Mouse (Mus musculus) embryonic facial prominence, embryonic 14.5 days (tissue): ENCODE results near the gene Vim. TPM values are rescaled to one million over a fixed set of nuclear protein-coding genes. Genes with fewer than 3 reads are reported as not detected.
"Not testable (repeated sequence)": the region's sequence is repeated elsewhere in the genome, so short reads cannot be mapped to it uniquely, and the experiment has no call there.

Source experiments
- ATAC-seq: fragments of 200-750 bp; cut with Nextera tagmentation; 2 replicates; pipeline ENCODE4 v1.8.0; 2017; ENCODE audit warnings: low read depth, moderate number of reproducible peaks, moderate TSS enrichment
- DNase-seq: peaks from one replicate; pipeline ENCODE4 v3.0.0-alpha.2; 2015; ENCODE audit warnings: low spot score
- H3K27ac ChIP-seq: fragments of 300-500 bp; sonication (generic); replicated peaks from 2 replicates; pipeline ENCODE4 v1.5.1; 2014; ENCODE audit warnings: low read depth, mild to moderate bottlenecking, low read length, moderate library complexity
- H3K27me3 ChIP-seq: fragments of 300-500 bp; sonication (generic); replicated peaks from 2 replicates; pipeline ENCODE4 v1.6.1; 2014; ENCODE audit warnings: low read length; ENCODE audit not compliant: control insufficient read depth, insufficient read depth
- H3K36me3 ChIP-seq: fragments of 300-500 bp; sonication (generic); 2 replicates; pipeline ENCODE4 v1.6.1; 2014; ENCODE audit warnings: low read length, mixed read lengths; ENCODE audit not compliant: control insufficient read depth, insufficient read depth
- H3K4me1 ChIP-seq: fragments of 300-500 bp; sonication (generic); 2 replicates; pipeline ENCODE4 v1.6.1; 2014; ENCODE audit warnings: antibody characterized with exemption, low read length; ENCODE audit not compliant: control insufficient read depth, insufficient read depth
- H3K4me2 ChIP-seq: fragments of 300-500 bp; sonication (generic); 2 replicates; pipeline ENCODE4 v1.6.1; 2014; ENCODE audit warnings: low read depth, mild to moderate bottlenecking, low read length, moderate library complexity, mixed read lengths
- H3K4me3 ChIP-seq: fragments of 300-500 bp; sonication (generic); 2 replicates; pipeline ENCODE4 v1.5.1; 2014; ENCODE audit warnings: low read depth, mild to moderate bottlenecking, low read length
- H3K9ac ChIP-seq: fragments of 300-500 bp; sonication (generic); 2 replicates; pipeline ENCODE4 v1.6.1; 2014; ENCODE audit warnings: low read depth, mild to moderate bottlenecking, low read length, moderate library complexity, mixed read lengths
- H3K9me3 ChIP-seq: fragments of 300-500 bp; sonication (generic); 2 replicates; pipeline ENCODE4 v1.6.1; 2016; ENCODE audit warnings: low read length; ENCODE audit not compliant: control insufficient read depth
- WGBS: fragments of 180-500 bp; shearing (Covaris S2); extraction: QIAGEN DNeasy Blood & Tissue Kit; methylation state at CpG from one replicate; pipeline ENCODE4 v1.1.7; 2014; 5-methylcytosine and 5-hydroxymethylcytosine counted together
- polyA plus RNA-seq: library from polyadenylated mRNA; unstranded; fragments of >200 nt; fragmentation: Nextera tagmentation; extraction: Ambion mirVana; gene quantifications from 2 replicates; pipeline ENCODE4 v1.2.1, GENCODE M21; 2014

Gene Vim
- polyA plus RNA-seq, 1 experiment from 2014 or later = 1,248 TPM

DNA sequence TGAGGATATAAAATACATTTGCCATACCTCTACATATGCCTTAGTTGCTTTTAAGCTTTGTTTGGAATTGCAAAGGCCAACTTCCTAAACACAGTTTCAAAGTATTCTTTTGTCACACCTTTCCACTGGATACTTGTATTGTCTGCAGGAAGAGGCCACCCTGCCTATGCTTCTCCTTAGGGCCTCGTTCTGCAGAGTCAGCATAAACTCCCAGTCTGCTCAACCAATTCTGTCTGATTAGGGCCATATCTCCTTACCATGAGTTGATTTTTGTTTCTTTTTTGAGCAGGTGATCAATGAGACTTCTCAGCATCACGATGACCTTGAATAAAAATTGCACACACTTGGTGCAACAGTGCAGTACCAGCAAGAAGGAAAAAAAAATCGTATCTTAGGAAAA, 8.5 kb downstream of the Vim start:
- Histone ChIP-seq H3K4me3 (no peak overlapping the region), H3K4me2 (no peak overlapping the region), H3K27ac (no peak overlapping the region), H3K4me1 (peaks cover 9% of the 10 kb centered on the region), H3K36me3 (peaks cover 56% of the 10 kb centered on the region), H3K9ac (no peak overlapping the region), H3K27me3 (no peaks in the 10 kb centered on the region), H3K9me3 (no peaks in the 10 kb centered on the region)
- DNase-seq (no peak), ATAC-seq (no peak)
- WGBS = 85% methylated on average over 3 of the region's 3 CpGs

DNA sequence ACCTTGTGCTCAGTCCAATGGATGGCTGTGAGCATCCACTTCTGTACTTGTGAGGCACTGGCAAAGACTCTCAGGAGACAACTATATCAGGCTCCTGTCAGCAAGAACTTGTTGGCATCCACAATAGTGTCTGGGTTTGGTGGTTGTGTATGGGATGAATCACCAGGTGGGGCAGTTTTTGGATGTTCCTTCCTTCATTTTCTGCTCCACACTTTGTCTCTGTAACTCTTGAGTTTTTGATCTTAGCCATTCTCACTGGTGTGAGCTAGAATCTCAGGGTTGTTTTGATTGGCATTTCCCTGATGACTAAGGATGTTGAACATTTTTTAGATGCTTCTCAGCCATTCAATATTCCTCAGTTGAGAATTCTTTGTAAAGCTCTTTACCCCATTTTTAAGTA, 10.0 kb downstream of the Vim start:
- H3K27me3 ChIP-seq, H3K4me3 ChIP-seq, DNase-seq, H3K4me1 ChIP-seq, H3K4me2 ChIP-seq, ATAC-seq, H3K27ac ChIP-seq, H3K9me3 ChIP-seq, H3K9ac ChIP-seq: not testable (repeated sequence)
- H3K36me3 ChIP-seq = peaks cover 44% of the 10 kb centered on the region

DNA sequence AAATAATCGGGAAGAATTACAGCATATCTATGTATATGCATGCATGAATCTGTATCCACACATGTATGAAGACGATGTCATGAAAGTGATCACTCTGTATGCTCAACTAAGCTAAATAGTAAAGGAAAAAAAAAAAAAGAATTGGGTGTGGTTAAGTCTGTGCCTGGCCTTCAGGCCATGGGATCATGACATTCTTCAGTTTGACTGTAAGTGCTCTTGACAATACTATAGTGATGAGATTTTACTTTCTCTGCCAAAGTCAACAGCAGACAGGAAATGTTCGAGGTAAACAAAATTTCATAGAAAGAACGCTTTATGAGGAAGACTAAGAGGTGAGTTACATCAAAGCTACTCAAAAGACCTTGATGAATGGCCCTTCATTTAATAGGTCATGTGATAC, 19.6 kb downstream of the Vim start:
- no peaks in the 10 kb centered on the region for H3K9me3 ChIP-seq
- H3K4me3 ChIP-seq = no peak overlapping the region
- no peak overlapping the region for H3K9ac ChIP-seq
- 74% methylated on average over 4 of the region's 4 CpGs for WGBS
- H3K4me2 ChIP-seq = no peak overlapping the region
- H3K36me3 ChIP-seq = no peaks in the 10 kb centered on the region
- H3K27me3 ChIP-seq = no peaks in the 10 kb centered on the region
- no peak overlapping the region for H3K27ac ChIP-seq
- H3K4me1 ChIP-seq = no peaks in the 10 kb centered on the region
- DNase-seq = no peak
- ATAC-seq = no peak

DNA sequence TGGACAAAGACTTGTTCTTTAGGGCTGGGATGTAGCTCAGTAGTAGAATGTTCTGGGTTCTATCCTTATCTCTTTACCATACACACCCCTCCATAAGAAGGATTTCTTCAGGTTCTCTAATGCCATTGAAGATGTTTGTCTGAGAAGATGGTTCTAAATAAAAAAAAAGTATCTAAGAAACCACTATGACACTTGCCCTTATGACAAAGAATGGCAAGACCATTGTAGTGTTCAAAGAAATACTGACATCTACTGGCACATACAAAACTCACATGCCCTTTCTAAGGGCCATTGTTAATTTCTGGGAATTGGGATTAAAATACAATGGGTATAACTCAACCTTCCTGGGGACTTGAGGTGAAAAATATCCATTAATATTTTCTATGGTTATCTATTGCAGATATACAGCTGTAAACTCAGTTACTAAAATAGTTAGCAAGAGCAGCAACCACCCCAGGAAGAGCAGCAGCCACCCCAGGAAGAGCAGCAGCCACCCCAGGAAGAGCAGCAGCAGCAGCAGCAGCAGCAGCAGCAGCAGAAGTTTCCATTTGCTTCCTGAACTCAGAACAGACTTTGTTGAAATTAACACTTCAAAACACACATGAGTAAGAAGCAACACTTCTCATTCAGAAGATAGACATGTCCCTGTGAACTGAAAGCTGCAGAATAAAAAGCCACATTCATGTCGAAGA, 23.4 kb downstream of the Vim start:
- no peaks in the 10 kb centered on the region for H3K4me1 ChIP-seq
- no peak overlapping the region for H3K9ac ChIP-seq
- no peaks in the 10 kb centered on the region for H3K27me3 ChIP-seq
- WGBS = 88% methylated on average over 1 of the region's 1 CpGs
- ATAC-seq (no peak), DNase-seq (peak; percentile 35)
- H3K9me3 ChIP-seq = no peaks in the 10 kb centered on the region
- no peak overlapping the region for H3K4me3 ChIP-seq
- H3K36me3 ChIP-seq = no peaks in the 10 kb centered on the region
- no peak overlapping the region for H3K27ac ChIP-seq
- H3K4me2 ChIP-seq = no peak overlapping the region

DNA sequence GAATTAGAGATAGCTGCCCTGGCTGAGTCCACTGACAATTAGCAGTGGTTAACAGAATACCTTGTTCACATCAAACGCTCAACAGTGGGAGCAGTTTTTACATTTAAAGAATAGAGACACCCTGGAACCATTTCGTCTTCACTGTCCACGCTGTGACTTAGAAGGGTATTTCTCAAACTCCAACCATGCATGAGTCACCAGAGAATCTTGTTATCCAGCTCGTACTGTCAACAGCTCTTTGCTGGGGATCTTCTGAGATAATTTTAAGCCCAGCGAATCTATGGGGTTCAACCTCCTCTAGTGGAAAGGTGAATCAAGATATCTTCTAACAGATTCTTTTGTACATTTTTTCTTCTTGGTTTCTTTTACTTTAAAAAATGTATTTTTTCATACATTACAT, 24.4 kb downstream of the Vim start:
- Histone ChIP-seq H3K9me3 (no peaks in the 10 kb centered on the region), H3K27me3 (no peaks in the 10 kb centered on the region), H3K4me3 (no peak overlapping the region), H3K27ac (no peak overlapping the region), H3K4me2 (no peak overlapping the region), H3K4me1 (no peaks in the 10 kb centered on the region), H3K36me3 (no peaks in the 10 kb centered on the region), H3K9ac (no peak overlapping the region)
- WGBS = 74% methylated on average over 5 of the region's 5 CpGs
- DNase-seq (no peak), ATAC-seq (no peak)

DNA sequence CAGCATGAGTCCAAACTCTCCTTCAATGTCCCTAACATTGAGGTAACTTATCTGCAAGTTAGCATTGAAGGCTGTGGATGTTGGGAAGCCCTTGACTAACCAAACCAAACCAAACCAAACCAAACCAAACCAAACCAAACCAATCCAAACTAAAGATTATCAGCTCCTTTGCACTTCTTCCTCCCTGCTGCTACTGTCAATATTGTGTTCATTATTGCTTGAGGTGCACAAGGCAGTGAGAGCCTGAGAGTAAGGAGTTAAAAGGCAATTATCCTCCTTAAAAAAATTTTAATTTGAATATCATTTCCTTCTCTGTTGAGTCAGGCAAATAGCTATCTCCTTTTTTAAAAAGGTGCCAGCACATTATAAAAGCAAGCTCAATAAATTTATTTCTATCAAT, 29.4 kb downstream of the Vim start:
- DNase-seq (no peak), ATAC-seq (no peak)
- H3K27me3 ChIP-seq = no peaks in the 10 kb centered on the region
- H3K9ac ChIP-seq = no peak overlapping the region
- no peak overlapping the region for H3K4me2 ChIP-seq
- H3K4me3 ChIP-seq = no peak overlapping the region
- no peaks in the 10 kb centered on the region for H3K4me1 ChIP-seq
- H3K36me3 ChIP-seq = no peaks in the 10 kb centered on the region
- no peak overlapping the region for H3K27ac ChIP-seq
- H3K9me3 ChIP-seq = no peaks in the 10 kb centered on the region

DNA sequence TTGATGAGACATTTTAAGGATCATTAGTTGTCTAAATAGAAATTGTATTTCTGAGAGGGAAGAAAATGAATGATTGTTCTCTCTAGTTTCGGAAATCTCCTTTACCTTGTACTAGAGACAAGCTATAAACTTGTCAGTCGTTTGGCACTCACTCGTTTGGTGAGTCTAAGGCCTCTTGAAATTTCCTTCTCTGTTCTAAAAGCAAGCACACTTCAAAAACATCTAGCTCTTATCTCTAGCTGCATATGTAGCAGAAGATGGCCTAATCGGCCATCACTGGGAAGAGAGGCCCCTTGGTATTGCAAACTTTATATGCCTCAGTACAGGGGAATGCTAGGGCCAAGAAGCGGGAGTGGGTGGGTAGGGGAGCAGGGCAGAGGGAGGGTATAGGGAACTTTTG, 29.9 kb downstream of the Vim start:
- not testable (repeated sequence) for H3K9ac ChIP-seq, ATAC-seq
- WGBS = 84% methylated on average over 5 of the region's 5 CpGs

DNA sequence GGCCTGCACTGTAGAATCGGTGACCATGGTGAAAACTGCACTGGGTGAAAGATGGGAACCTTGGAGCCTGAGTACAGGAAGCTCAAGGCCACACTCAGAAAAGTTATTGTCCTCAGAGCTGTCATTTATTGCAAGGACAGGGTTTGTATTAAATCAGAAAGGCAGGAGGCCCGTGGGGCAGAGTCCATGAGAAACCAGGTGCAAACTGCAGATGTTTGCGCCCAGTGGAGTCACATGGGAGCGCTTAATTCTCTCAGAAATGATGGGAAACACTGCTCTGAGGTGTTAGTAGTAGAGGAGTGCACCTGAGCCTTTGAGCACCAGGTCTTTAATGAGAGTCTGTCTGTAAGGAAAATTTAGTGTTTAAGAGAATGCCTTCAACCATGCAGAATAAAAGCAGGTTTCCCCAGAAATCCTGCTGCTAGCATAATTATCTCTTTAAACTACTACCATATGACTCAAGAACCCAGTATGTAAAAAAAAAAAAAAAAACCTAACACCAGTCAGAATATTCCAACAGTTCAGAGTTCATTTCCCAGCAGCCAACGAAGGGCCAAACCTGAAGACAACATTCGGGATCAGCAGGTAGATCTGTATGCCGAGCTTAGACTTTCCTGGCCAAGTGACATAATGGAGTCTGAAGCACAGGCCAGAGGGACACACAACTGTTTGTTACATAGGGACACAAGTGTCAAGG, 56.6 kb downstream of the Vim start:
- H3K27me3 ChIP-seq = no peaks in the 10 kb centered on the region
- WGBS = 62% methylated on average over 7 of the region's 7 CpGs
- H3K27ac ChIP-seq = no peak overlapping the region
- no peaks in the 10 kb centered on the region for H3K36me3 ChIP-seq
- H3K4me1 ChIP-seq = no peaks in the 10 kb centered on the region
- no peaks in the 10 kb centered on the region for H3K9me3 ChIP-seq
- peak; percentile 40 for DNase-seq
- peak; percentile 67; the same call in 1 of the 2 replicates for ATAC-seq
- H3K4me2 ChIP-seq = no peak overlapping the region
- no peak overlapping the region for H3K4me3 ChIP-seq
- H3K9ac ChIP-seq = no peak overlapping the region

More for the DNA sequence above, 29.9 kb downstream of the Vim start:
- H3K4me2 ChIP-seq, H3K4me1 ChIP-seq, H3K4me3 ChIP-seq, H3K9me3 ChIP-seq, H3K27ac ChIP-seq, DNase-seq, H3K27me3 ChIP-seq, H3K36me3 ChIP-seq: not testable (repeated sequence)
